Mouse (Mus musculus) layer of hippocampus, postnatal 36 days (tissue): Measurements from ENCODE around the gene Ccnd3. TPM values are rescaled to one million over a fixed set of nuclear protein-coding genes. Genes with fewer than 3 reads are reported as not detected.
"Not testable (repeated sequence)": the region's sequence is repeated elsewhere in the genome, so short reads cannot be mapped to it uniquely, and the experiment has no call there.

ENCODE experiments used
- DNase-seq, 2 experiments: peaks; one replicate each; pipeline ENCODE4 v3.0.0; 2022
- total RNA-seq, 2 experiments: library from RNA; stranded (reverse); gene quantifications; 2 replicates each; pipeline ENCODE4 v1.2.3; 2021

Gene Ccnd3
- total RNA-seq, 2 experiments from 2014 or later = 35.2 to 44.3 TPM

DNA sequence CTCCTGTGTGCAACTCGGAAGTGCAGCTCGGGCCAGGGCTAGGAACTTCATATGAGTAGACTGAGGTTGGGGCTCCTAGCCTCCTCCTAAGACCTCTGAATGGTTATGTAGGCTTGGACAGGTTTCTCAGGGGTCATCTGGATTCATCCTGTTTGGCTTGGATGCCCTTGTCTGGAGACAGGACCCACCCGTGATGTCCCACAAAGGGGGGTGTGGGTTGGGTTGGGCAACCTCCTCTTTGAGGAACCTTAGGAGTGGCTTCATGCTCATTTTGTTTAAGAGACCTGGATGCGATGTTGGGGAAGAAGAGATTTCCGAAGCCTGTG lies 92.0 kb downstream of the Ccnd3 start:
- no peak for DNase-seq

DNA sequence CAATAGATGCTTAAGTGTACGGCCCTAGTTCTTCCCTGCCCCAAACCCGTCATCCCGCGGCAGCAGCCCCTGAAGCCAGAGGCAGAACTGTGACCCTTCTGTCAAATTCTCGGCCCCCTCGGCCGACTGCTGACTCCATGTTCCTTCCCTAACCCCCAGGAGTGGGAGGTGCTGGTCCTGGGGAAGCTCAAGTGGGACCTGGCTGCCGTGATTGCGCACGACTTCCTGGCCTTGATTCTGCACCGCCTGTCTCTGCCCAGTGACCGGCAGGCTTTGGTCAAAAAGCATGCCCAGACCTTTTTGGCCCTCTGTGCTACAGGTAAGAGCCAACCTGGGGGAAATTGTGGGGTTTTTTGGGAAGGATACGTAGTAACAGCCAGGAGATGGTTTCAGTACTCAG lies 92.4 kb downstream of the Ccnd3 start:
- no peak for DNase-seq

DNA sequence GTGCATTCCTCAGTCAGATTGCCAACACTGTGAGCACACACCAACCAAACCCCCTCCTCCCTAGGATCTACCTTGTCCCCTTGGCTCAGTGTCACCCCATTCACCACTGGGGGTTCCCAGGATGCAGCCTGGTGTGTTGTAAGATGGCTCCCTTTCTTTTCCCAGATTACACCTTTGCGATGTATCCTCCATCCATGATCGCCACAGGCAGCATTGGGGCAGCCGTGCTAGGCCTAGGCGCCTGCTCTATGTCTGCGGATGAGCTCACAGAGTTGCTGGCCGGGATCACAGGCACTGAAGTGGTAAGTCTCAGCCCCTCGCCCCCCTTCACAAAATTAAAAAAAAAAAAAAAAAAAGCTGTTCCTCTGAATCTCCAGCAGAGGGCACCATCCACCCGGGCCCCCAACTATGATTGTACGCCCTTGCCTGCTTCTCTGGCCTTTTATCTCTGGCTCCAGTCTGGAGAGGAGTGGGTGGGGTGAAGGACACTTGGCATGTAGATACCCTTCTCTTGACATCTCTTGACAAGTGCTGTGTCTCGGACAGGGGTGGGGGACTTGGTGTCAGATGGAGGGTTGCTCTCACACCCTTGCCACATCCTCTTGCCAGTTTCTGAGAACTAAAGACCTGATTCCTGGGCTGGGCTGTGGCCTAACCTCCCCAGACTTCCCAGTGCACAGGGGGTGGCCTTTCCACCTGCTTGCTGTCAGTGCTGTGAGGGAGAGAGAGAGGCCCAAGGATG lies 93.2 kb downstream of the Ccnd3 start:
- DNase-seq = peak in 1 of 2 experiments; percentile 29

DNA sequence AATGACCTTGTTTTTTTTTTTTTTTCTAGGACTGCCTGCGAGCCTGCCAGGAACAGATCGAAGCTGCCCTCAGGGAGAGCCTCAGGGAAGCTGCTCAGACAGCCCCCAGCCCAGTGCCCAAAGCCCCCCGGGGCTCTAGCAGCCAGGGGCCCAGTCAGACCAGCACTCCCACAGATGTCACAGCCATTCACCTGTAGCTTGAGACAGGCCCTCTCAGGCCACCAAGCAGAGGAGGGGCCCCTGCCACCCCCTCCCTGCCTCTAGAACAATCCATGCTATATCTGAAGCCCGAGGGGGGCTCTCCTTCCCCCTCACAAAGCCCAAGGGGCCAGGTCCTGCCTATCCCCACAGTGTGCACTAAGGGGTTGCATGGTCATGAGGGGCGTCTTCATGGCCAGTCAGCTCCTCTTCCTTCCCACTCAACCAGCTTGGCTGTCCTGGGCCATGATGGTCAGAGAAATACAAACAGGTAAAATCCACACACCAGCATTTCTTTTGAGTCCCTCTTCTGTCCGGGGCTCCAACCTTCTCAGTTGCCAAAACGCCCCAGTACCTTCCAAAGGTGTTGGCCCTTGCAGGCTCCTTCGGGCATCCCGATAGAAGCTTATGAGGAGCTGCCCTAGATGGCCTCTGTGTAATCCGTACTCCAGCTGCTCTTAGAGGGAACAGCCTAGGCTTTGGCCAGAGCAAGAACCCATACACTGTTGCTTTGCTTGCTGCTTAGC lies 93.9 kb downstream of the Ccnd3 start:
- not testable (repeated sequence) for DNase-seq

DNA sequence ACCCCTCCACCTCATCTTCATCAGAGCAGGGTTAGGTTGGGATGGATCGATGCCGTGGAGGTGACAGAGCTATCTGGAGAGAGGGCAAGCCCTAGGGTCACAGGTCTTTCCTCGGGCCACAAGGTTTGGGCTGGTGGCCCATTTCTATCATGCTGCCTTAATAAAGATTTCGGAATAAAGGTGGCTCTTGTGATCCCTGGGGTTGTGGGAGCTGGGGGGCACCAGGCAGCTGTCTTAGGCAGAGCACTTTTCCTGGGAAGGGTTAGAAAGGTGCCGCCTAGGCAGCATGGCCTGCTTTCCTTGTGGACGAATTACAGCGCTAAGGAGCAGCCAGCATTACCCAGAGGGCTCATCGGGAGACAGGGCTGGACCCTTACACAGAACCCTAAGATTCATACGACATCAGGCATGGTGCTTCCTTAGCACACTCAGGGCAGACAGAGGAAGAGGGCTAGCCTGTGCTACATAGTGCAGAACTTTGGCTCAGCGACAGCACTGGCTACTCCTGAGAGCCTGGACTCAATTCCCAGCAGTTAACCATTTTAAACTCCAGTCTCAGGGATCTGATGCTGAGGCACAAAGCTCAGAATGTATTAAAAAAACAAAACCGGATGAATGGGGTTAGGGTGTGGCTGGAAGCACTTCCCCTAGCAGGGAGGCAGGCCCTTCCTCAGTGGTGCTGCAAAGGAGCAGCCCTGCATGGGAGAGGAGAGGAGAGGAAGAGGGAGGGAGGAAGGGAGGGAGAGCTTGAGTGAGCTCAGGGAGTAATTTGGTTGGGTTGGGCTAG lies 94.9 kb downstream of the Ccnd3 start:
- no peak for DNase-seq

DNA sequence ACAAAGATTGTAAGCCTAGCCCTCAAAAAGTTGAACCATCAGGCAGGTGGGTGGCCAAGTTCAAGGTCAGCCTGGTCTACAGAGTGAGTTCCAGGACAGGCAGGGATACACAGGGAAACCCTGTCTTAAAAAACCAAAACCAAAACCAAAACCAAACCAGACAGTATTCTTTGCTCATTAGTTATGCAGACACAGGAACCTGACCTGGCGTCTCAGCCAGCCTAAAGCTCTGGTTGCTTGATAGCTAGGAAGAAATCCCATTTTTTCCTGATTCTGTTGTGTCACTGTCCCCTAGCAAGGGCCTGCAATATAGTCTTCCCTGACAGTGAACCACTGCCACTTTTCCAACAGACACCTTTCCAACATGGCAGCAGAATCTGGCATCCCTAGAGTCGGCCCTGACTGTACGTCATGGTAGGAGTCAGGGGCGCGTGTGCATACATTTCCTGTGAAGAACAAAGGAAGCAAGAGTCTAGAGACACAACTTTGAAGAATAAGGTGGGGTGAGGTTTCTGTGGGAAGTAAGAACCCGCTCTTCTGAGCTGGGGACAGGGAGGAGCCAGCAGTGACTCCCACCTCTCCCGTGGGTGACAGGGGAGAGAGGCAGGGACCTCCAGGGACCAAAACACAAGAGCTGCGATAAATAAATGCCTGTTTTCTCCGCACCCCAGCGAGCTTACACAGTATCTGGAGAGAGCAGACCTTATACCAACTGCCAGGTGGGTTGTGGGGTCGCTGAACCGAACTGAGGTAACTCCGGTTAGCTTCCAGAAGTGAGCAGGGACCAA lies 95.9 kb downstream of the Ccnd3 start:
- DNase-seq = no peak

DNA sequence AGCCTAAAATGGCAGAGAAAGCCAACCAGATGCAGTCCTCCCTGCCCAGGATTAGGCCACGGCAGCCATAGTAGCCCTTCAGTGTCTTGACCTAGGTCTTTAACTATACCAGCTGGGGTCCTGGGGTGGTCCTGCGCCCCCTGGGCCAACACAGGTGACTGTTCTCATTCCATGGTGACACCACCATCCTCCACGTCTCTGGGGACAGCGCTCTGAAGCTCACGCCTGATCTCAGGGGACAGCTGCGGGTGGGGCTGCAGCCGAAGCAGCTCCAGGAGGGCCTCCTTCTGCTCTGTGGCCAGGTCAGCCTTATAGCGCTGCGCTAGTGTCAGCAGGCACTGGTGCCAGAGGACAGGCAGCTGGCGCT lies 96.5 kb downstream of the Ccnd3 start:
- DNase-seq = no peak

DNA sequence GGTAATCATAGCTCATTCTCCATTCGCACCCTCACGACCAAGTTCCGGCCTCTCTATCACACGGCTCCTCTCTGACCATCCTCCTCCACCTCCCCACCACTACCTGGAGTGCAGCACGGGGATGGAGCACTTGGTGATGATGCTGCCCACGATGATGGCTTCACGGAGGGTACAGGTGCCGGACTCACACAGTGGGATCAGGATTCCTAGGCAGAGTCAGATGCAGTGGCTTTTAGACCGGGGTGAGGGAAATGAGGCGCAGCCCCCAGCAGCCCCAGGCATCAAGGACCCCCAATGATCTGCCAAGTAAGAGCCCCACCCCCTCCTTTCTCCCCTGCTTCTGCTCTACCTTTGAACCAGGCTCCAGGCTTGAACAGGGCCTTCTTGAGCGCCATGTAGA lies 97.4 kb downstream of the Ccnd3 start:
- no peak for DNase-seq

DNA sequence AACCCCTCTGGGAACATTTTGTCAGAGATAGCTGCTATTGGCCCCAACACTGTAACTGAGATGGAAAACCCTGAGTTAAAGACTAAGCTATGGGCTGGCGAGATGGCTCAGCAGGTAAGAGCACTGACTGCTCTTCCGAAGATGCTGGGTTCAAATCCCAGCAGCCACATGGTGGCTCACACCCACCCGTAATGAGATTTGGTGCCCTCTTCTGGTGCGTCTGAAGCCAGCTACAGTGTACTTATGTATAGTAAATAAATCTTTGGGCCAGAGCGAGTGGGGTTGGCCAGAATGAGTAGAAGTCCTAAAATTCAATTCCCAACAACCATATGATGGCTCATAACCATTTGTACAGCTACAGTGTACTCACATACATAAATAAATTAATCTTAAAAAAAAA lies 101.4 kb downstream of the Ccnd3 start:
- DNase-seq = no peak

DNA sequence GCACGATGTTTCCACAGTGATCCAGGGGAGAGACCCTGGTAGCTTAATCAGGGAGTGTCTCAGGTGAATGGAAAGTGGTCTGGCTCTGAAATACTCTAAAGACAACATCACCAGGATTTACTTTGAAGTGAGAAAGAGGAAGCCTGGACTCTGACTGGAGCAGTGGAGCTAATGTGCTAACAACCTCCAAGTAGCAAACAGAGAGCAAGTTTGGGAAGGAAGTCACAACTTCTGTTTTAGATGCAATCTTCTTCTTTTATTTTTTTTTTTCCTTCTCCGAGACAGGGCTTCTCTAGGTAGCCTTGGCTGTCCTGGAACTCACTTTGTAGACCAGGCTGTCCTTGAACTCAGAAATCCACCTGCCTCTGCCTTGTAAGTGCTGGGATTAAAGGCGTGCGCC lies 104.3 kb downstream of the Ccnd3 start:
- no peak for DNase-seq

DNA sequence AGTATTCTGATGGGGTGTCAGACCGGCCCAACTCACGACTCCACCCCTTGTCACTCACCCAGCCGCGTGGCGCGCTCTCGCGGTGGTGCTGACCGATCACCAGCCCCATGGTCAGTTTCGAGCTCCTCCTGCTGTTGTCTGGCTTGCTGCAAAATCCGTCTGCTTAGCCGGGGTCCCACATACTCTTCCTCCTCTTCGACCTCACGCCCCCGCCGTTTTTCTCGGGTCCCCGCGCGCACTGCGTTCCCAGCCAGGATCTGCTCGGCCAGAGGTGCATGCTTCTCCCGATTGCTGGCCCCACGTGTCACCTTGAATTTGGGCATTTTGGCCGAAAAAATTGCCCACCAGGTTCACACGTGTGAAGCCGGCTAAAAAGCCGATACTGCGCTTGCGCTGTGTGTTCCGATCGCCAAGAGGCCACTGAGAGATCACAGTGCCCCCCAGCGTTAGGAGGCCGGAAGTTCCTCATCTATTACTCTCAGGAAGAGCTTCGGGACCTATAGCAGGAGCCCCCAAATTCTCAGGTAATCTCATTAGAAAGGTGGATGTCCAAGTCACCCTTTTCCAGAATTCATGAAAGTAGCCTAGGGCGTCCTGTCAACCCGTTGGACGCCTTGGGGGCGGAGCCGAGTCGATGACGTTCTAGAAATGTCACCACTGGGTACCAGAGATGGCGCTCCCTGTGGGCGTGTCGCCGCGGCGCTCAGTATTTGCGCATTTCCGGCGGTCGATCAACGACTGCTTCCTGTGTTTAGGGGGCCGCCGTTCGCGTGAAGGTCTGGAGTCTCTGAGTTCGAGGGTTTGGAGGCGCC lies 106.2 kb downstream of the Ccnd3 start, which contains the start of the genes Bysl, Med20 and Gm20517:
TSS of gene Bysl (minus strand) at position 644 of the 812 bp plus-strand sequence.
TSS of gene Med20 (plus strand) at position 734 of the 812 bp plus-strand sequence.
TSS of gene Gm20517 (plus strand) at position 741 of the 812 bp plus-strand sequence.
- DNase-seq = peak; percentile 95 to 96

DNA sequence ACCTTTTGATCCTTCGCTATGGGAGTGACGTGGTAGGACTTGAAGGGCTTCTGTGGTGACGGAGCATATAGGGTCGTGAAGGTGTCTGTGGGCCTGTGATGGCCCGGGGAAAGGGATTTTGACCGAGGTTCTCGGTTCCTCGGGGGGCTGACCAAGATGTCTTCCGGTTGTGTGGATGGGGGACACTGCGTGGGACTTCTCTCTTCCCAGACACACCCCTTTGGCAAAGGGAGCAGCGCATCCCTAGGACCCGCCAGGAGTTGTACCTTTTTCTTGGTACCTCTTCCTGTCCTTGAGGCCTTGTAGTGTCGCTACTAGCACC lies 106.8 kb downstream of the Ccnd3 start:
- DNase-seq = no peak

DNA sequence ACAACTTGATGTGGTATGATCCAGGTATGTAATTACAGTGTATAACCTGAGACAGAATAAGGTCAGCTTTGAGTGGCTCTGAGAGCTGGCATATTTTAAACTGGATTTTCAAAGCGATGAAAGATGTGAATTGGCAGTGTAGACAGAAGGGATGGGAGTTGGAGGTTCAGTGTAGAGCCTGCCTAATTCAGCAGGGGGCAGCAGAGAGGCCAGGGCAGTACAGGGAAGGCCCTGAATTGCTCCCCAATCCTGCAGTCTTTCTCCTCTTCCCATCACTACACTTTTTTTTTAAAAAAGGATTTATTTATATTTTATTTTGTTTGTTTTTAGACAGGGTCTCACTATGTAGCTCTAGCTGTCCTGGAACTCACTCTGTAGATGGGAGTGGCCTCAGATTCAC lies 109.2 kb downstream of the Ccnd3 start:
- no peak for DNase-seq

DNA sequence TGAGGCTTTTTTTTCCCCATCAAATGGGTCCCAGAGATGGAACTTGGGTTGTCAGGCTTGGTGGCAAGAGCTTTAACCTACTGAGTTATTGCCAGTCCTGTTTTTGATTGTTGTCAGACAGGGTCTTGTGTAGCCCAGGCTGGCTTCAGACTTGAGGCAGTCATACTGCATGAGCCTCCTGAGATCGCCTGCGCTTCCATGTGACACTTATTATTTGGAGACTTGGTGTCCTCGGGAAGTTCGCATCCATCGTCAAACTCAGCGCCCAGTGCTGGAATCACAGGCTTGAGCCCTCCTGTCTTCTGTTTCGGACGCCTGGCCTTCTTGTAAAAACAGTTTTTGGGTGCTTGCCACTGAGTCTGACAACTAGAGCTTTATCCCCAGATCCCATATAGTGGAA lies 111.3 kb downstream of the Ccnd3 start:
- DNase-seq = no peak

DNA sequence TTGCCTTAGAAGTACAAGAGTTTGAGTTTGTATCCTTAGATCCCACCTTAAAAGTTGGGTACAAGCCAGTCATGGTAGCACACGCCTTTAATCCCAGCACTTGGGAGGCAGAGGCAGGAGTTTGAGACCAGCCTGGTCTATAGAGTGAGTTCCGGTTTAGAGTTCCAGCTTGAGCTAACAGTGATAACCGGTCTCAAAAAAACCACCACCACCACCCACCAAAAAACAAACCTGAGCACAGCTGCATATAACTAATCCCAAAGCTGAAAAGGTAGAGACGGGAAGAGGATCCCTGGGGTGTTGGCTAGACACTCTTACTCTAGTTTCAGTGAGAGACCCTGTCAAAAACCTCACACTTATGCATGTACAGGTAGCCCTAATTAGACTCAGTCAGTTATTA lies 111.8 kb downstream of the Ccnd3 start:
- DNase-seq = no peak

DNA sequence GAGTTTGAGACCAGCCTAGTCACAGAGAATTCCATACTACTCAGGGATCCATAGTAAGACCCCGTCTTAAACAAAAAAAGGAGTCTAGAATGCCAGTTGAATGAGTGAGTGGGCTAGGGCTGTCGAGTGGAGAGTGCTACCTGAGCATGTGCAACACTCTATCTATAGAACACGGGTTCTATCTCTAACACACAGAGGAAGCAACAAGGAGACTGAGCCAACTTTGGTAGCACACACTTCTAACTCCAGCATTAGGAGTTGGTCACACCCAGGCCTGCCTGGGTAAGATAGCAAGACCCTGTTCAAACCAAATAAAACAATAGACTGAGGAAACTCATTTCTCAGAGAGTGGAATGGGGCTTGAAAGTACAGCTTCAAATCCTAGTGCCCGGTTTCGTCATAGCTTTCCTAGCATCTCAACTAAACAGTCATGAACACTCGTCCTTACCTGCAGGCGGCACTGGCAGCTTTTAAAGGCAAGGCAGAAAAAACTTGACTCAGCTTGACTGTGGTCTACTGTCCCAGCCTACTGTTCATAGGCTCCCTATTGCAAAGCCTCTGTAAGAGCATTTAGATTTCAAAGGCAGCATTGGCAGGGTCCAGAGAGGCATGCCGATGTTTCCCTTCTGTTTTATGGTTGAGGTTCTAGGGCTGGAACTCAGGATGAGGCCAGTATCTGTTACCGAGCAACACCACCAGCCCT lies 112.9 kb downstream of the Ccnd3 start:
- DNase-seq = no peak

DNA sequence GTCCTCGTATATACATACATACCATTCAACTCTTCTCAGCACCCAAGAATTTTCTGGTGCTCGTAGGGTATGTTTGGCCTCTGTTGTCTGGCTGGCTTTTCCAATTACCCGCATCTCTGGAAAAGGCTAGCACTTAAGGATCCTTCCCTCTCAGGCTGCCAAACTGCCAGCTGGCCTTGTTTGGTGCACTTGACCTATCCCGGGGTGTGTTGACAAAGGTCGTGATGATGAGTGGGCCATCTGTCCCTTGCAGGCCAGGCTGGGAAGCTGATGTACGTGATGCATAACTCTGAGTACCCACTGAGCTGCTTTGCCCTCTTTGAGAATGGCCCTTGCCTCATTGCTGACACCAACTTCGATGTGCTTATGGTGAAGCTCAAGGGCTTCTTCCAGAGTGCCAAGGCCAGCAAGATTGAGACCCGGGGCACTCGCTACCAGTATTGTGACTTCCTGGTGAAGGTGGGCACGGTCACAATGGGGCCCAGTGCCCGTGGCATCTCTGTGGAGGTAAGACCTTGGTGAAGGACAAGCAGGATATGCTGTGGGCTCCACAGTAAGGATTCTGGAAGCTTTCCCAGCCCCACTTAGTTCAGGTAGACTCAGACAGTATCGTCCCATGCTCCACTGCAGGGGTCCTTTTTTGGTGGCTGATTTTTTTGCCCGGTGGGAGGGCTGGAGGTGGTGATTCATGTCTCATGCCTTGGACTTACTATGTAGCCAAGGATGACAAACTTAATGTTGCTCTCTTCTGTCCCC lies 113.9 kb downstream of the Ccnd3 start:
- DNase-seq = no peak

DNA sequence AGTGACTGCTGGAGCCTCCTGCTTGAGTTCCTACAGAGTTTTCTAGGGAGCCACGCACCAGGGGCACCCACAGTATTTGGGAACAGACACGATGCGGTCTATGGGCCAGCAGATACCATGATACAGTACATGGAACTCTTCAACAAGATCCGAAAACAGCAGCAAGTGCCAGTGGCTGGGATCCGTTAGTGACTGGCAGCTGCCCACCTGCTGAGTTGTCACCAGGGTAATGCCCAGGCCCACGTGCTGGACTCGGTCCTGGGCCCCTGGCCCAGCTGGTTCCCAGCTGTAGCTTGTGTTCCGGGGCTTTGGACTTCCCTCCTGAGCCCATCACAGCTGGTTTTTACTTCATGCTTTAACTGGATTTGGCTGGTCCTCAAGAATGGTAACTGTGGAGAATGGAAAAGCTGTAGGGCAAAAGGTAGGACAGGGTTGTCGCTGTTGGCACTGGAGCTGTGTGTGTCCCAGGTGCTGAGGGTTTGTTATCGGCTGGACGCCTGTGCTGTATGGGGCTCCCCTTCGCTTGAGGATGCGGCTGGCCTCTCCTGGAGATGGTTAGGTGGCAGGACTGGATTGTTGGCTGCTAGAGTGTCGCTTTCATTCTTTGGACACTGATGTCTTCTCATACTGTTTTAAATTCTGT lies 118.2 kb downstream of the Ccnd3 start:
- no peak for DNase-seq

DNA sequence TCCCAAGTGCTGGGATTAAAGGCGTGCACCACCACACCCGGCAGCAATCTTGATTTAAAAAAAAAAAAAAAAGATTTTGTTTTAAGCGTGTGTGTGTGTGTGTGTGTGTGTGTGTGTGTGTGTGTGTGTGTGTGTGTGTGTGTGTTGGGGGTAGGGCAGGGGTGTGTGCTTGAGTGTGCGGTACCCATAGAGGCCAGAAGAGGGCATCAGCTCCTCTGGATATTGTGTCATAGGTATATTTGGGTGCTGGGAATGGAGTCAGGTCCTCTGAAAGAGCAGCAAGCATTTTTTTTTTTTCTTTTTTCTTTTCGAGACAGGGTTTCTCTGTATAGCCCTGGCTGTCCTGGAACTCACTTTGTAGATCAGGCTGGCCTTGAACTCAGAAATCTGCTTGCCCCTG lies 119.7 kb downstream of the Ccnd3 start:
- not testable (repeated sequence) for DNase-seq

DNA sequence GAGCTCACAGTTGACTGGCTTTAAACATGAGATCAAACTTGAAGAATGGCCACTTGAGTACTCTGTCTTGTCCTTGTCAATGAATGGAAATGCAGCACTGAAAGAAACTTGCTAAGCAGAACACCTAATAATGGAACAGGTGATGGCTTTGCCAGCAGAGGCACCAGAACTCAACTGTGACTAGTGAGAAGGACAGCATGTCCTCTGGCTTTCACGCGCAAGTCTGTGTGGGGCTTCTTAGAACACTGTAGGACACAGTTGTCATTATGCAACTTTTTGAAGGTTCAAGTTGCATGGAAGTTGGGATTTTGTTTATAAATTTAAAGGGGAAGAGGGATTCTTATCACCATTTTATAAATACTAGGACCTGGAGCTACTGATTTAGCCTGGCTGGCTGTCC lies 120.2 kb downstream of the Ccnd3 start:
- no peak for DNase-seq
